Mouse (Mus musculus) midbrain, postnatal 0 days (tissue): ENCODE results near the gene Myh15. TPM values are rescaled to one million over a fixed set of nuclear protein-coding genes. Genes with fewer than 3 reads are reported as not detected.

Source experiments
- ATAC-seq: fragments of 200-750 bp; cut with Nextera tagmentation; 2 replicates; pipeline ENCODE4 v1.8.0; 2017; ENCODE audit warnings: moderate number of reproducible peaks, mild to moderate bottlenecking, moderate TSS enrichment, moderate library complexity; ENCODE audit not compliant: low FRiP score
- DNase-seq: peaks from one replicate; pipeline ENCODE4 v3.0.0-alpha.2; 2015; ENCODE audit warnings: low spot score
- H3K27ac ChIP-seq: fragments of 300-500 bp; sonication (generic); 2 replicates; pipeline ENCODE4 v1.5.1; 2014; ENCODE audit warnings: low read depth, mild to moderate bottlenecking, low read length, mixed read lengths
- H3K27me3 ChIP-seq: fragments of 300-500 bp; sonication (generic); 2 replicates; pipeline ENCODE4 v1.6.1; 2014; ENCODE audit warnings: low read length, control low read depth, mixed read lengths; ENCODE audit not compliant: insufficient read depth
- H3K36me3 ChIP-seq: fragments of 300-500 bp; sonication (generic); 2 replicates; pipeline ENCODE4 v1.6.1; 2014; ENCODE audit warnings: low read length, control low read depth, mixed read lengths; ENCODE audit not compliant: insufficient read depth
- H3K4me1 ChIP-seq: fragments of 300-500 bp; sonication (generic); 2 replicates; pipeline ENCODE4 v1.6.1; 2014; ENCODE audit warnings: mild to moderate bottlenecking, control low read depth, antibody characterized with exemption, low read length, mixed read lengths; ENCODE audit not compliant: insufficient read depth
- H3K4me2 ChIP-seq: fragments of 300-500 bp; sonication (generic); 2 replicates; pipeline ENCODE4 v1.6.1; 2014; ENCODE audit warnings: low read depth, mild to moderate bottlenecking, low read length, mixed read lengths; ENCODE audit not compliant: poor library complexity, severe bottlenecking
- H3K4me3 ChIP-seq: fragments of 300-500 bp; sonication (generic); 2 replicates; pipeline ENCODE4 v1.5.1; 2014; ENCODE audit warnings: low read depth, mild to moderate bottlenecking, low read length, moderate library complexity
- H3K9ac ChIP-seq: fragments of 300-500 bp; sonication (generic); replicated peaks from 2 replicates; pipeline ENCODE4 v1.6.1; 2014; ENCODE audit warnings: mild to moderate bottlenecking, low read length, moderate library complexity, mixed read lengths; ENCODE audit not compliant: poor library complexity, severe bottlenecking
- H3K9me3 ChIP-seq: fragments of 300-500 bp; sonication (generic); 2 replicates; pipeline ENCODE4 v1.6.1; 2016; ENCODE audit warnings: low read length, control low read depth
- CTCF ChIP-seq: IDR thresholded peaks from 2 replicates; pipeline ENCODE4 v1.5.1; 2016; ENCODE audit warnings: antibody characterized with exemption, mild to moderate bottlenecking
- WGBS: fragments of 180-500 bp; shearing (Covaris S2); extraction: QIAGEN DNeasy Blood & Tissue Kit; methylation state at CpG from one replicate; pipeline ENCODE4 v1.1.7; 2014; 5-methylcytosine and 5-hydroxymethylcytosine counted together
- polyA plus RNA-seq: library from polyadenylated mRNA; unstranded; fragments of >200 nt; fragmentation: Nextera tagmentation; extraction: Ambion mirVana; gene quantifications from 2 replicates; pipeline ENCODE4 v1.2.1, GENCODE M21; 2015
- total RNA-seq: library from RNA; depleted of rRNA; stranded (reverse); fragments of >200 nt; gene quantifications from 2 replicates; pipeline ENCODE4 v1.2.3, GENCODE M21; 2014

Gene Myh15
- total and polyA plus RNA-seq, 2 experiments from 2014 or later, result 0.06 to 0.33 TPM

- H3K9ac ChIP-seq, result no peak overlapping the region
- H3K27me3 ChIP-seq, result no peaks in the 10 kb centered on the region
- H3K4me1 ChIP-seq, result no peaks in the 10 kb centered on the region
- no peaks in the 10 kb centered on the region for H3K36me3 ChIP-seq
- 95% methylated on average over 12 of the region's 12 CpGs for WGBS
- DNase-seq (no peak), ATAC-seq (no peak)
- no peak for TF ChIP-seq CTCF
- no peaks in the 10 kb centered on the region for H3K9me3 ChIP-seq
- H3K4me2 ChIP-seq, result no peak overlapping the region
- no peak overlapping the region for H3K27ac ChIP-seq
- H3K4me3 ChIP-seq, result no peak overlapping the region
Measured at GRCm38 (mm10) chr16:49167325-49167724, 110.0 kb downstream of the Myh15 start.

DNA sequence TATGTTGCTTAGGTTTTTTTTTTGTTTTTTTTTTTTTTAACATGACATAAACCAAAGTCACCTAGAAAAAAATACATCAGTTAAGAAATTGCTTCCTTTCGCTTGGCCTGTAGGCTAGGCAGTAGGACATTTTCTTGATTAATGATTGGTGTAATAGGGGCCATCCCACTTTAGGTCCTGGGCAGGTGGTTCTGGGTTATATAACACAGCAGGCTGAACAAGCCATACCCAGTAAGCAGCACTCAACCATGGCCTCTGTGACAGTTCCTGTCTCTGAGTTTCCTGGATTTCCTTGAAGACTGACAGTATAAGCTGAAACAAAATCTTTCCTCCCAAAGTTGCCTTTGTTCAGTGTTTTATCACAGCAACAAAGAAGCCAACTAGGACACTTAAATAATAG, 117.8 kb downstream of the Myh15 start:
- H3K36me3 ChIP-seq, result no peaks in the 10 kb centered on the region
- no peak for DNase-seq
- 94% methylated on average over 1 of the region's 1 CpGs for WGBS
- no peak for ATAC-seq
- H3K27ac ChIP-seq, result no peak overlapping the region
- H3K4me2 ChIP-seq, result no peak overlapping the region
- no peaks in the 10 kb centered on the region for H3K4me1 ChIP-seq
- H3K27me3 ChIP-seq, result no peaks in the 10 kb centered on the region
- H3K9me3 ChIP-seq, result no peaks in the 10 kb centered on the region
- no peak for TF ChIP-seq CTCF
- H3K4me3 ChIP-seq, result no peak overlapping the region
- H3K9ac ChIP-seq, result no peak overlapping the region

GRCm38 (mm10) chr16:49175729-49176395, 118.6 kb downstream of the Myh15 start:
- no peaks in the 10 kb centered on the region for H3K9me3 ChIP-seq
- DNase-seq, result peak; percentile 32
- 62% methylated on average over 8 of the region's 8 CpGs for WGBS
- no peak overlapping the region for H3K4me3 ChIP-seq
- H3K27me3 ChIP-seq, result no peaks in the 10 kb centered on the region
- no peaks in the 10 kb centered on the region for H3K36me3 ChIP-seq
- H3K27ac ChIP-seq, result peak overlapping the region; percentile 26; the same call in 1 of the 2 replicates
- no peak for TF ChIP-seq CTCF
- H3K9ac ChIP-seq, result no peak overlapping the region
- no peak overlapping the region for H3K4me2 ChIP-seq
- no peaks in the 10 kb centered on the region for H3K4me1 ChIP-seq
- peak; percentile 66; the same call in 1 of the 2 replicates for ATAC-seq

GRCm38 (mm10) chr16:49193521-49193920, 136.2 kb downstream of the Myh15 start:
- H3K4me2 ChIP-seq, result no peak overlapping the region
- no peak for DNase-seq
- H3K27ac ChIP-seq, result no peak overlapping the region
- no peaks in the 10 kb centered on the region for H3K36me3 ChIP-seq
- H3K9ac ChIP-seq, result no peak overlapping the region
- TF ChIP-seq CTCF, result no peak
- no peak for ATAC-seq
- no peak overlapping the region for H3K4me3 ChIP-seq
- H3K27me3 ChIP-seq, result no peaks in the 10 kb centered on the region
- 57% methylated on average over 2 of the region's 2 CpGs for WGBS
- H3K4me1 ChIP-seq, result no peaks in the 10 kb centered on the region
- H3K9me3 ChIP-seq, result no peaks in the 10 kb centered on the region

- Histone ChIP-seq H3K4me3 (no peak overlapping the region), H3K27ac (no peak overlapping the region), H3K36me3 (no peaks in the 10 kb centered on the region), H3K27me3 (no peaks in the 10 kb centered on the region), H3K4me1 (no peaks in the 10 kb centered on the region), H3K4me2 (no peak overlapping the region), H3K9me3 (no peaks in the 10 kb centered on the region), H3K9ac (no peak overlapping the region)
- 83% methylated on average over 2 of the region's 2 CpGs for WGBS
- TF ChIP-seq CTCF, result no peak
- ATAC-seq (no peak), DNase-seq (no peak)
Measured at GRCm38 (mm10) chr16:49193986-49194385, 136.7 kb downstream of the Myh15 start.

DNA sequence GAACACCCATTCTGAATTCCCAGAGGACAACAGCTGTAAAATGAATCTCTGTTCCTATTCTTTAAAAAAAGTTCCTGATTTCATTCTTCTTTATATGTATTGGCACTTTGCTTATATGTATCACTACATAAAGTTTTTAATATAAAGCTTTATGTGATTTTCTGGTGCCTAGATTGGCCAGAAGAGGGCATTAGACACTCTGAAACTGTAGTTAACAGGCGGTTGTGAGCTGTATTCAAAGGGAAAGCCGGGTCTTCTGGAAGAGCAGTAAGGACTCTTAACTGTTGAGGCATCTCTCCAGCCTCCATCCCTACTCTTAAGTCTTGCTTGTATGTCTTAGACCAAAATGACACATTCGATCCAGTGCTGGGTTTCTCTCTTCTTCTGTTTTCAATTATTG, 139.0 kb downstream of the Myh15 start:
- no peaks in the 10 kb centered on the region for H3K36me3 ChIP-seq
- TF ChIP-seq CTCF, result peak; percentile 60
- no peaks in the 10 kb centered on the region for H3K4me1 ChIP-seq
- no peaks in the 10 kb centered on the region for H3K9me3 ChIP-seq
- DNase-seq (peak; percentile 19), ATAC-seq (no peak)
- 53% methylated on average over 3 of the region's 3 CpGs for WGBS
- no peak overlapping the region for H3K9ac ChIP-seq
- no peak overlapping the region for H3K27ac ChIP-seq
- H3K27me3 ChIP-seq, result no peaks in the 10 kb centered on the region
- no peak overlapping the region for H3K4me2 ChIP-seq
- H3K4me3 ChIP-seq, result no peak overlapping the region
